Mouse (Mus musculus) thymus, adult 2 months (tissue): Measurements from ENCODE around the gene Eral1.

Experiments used
- CTCF ChIP-seq: fragments of 200-500 bp; IDR thresholded peaks from 2 replicates; pipeline ENCODE4 v1.5.1; 2012; ENCODE audit warnings: mild to moderate bottlenecking, control low read depth, low read length, moderate library complexity, borderline replicate concordance; ENCODE audit not compliant: control insufficient read depth, poor library complexity, insufficient read depth; ENCODE audit errors: extremely low read depth
- POLR2A ChIP-seq: fragments of 200-500 bp; IDR thresholded peaks from 2 replicates; pipeline ENCODE4 v1.6.1; 2012; ENCODE audit warnings: mild to moderate bottlenecking, low read length, control low read depth, moderate library complexity; ENCODE audit not compliant: control insufficient read depth, poor library complexity, insufficient read depth; ENCODE audit errors: extremely low read depth

GRCm38 (mm10) chr11:78113616-78114015, 33.4 kb upstream of the Eral1 start:
- TF ChIP-seq CTCF: no peak
- TF ChIP-seq POLR2A: no peak
